Mouse (Mus musculus): ENCODE results near the gene Hist1h1a. TPM values are rescaled to one million over a fixed set of nuclear protein-coding genes. Genes with fewer than 3 reads are reported as not detected.
"Not testable (repeated sequence)": the region's sequence is repeated elsewhere in the genome, so short reads cannot be mapped to it uniquely, and the experiment has no call there.

The Hist1h1a gene
- total RNA-seq (2015; ENCODE audit: low replicate concordance) (666 and 715 TPM in 2 replicates), total RNA-seq (2017; ENCODE audit: low replicate concordance) (4,010 and 6,111 TPM in 2 replicates)

DNA sequence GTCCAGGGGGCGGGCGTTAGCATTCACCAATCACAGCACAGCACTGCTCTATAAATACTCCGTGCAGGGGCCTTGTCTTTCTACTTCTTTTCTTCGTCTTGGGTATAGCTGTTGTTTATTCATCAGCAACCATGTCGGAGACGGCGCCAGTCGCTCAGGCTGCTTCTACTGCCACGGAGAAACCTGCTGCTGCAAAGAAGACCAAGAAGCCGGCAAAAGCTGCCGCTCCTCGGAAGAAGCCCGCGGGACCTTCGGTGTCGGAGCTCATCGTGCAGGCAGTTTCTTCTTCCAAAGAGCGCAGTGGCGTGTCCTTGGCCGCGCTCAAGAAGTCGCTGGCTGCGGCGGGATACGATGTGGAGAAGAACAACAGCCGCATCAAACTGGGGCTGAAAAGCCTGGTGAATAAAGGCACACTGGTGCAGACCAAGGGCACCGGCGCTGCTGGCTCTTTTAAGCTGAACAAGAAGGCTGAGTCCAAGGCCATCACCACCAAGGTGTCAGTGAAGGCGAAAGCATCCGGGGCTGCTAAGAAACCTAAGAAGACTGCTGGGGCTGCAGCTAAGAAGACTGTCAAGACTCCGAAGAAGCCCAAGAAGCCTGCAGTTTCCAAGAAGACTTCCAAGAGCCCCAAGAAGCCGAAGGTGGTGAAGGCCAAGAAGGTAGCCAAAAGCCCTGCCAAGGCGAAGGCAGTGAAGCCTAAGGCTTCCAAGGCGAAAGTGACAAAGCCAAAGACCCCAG, at the start of gene Hist1h1a:
Hist1h1a (plus strand) TSS at position 81 of the 738 bp plus-strand sequence.
- peak; percentile 51 for ATAC-seq (replicated peaks; ENCODE audit: low FRiP score, poor library complexity, severe bottlenecking)

DNA sequence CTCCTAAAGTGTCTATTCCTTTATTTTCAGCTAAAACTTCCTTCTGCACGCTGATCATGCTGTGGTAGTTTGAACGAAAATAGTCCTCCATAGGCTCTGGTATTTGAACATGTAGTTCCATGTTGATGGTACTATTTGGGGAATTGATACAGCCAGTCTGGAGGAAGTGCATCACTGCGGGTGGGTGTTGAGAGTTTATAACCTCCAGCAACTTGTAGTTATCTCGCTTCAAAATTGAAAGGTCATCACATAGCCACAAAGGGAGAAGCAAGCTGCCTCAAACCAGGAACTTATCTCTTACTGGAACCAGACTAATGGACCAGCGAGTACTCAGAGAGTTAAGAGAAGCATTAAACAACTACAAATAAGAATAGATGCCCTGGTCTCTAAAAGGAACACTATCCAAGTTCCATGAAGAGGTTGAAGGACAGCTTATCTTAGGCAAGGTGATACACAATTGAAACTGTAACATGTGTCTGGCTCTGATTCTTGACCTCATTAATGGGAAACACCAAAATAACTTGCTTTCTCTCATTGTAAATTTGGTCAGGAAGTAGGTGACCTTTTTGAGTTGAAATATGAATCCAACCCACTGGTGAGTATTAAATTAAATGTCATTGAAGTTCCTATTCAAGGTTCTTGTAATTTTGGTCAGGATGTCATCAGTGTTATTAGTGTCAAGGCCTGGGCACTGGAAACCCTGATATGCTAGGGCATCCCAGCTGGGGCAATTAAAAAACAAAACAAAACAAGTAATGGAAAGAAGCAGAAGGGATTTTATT, 47.0 kb upstream of the Hist1h1a start:
- no peak for ATAC-seq (replicated peaks; ENCODE audit: low FRiP score, poor library complexity, severe bottlenecking)

DNA sequence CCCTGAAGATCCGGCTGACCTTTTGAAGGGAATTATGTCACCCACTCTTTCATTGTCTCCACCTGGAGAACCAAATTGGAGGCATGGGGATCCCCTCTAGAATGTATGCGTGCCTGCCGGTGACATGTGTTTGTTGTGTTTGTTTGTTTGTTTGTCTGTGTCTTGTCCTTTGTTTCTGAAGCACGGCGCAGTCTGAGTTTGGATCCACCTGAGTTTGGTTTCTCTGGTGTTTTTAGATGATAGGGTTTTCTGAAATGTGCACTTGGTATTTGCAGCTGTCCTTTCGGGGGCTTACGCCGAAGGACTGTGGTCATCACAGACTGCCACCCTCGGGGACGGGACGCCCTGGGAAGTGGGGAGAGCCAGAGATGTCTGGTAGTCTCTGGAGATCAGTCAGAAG, 46.3 kb upstream of the Hist1h1a start:
- ATAC-seq (replicated peaks; ENCODE audit: low FRiP score, poor library complexity, severe bottlenecking), result no peak

DNA sequence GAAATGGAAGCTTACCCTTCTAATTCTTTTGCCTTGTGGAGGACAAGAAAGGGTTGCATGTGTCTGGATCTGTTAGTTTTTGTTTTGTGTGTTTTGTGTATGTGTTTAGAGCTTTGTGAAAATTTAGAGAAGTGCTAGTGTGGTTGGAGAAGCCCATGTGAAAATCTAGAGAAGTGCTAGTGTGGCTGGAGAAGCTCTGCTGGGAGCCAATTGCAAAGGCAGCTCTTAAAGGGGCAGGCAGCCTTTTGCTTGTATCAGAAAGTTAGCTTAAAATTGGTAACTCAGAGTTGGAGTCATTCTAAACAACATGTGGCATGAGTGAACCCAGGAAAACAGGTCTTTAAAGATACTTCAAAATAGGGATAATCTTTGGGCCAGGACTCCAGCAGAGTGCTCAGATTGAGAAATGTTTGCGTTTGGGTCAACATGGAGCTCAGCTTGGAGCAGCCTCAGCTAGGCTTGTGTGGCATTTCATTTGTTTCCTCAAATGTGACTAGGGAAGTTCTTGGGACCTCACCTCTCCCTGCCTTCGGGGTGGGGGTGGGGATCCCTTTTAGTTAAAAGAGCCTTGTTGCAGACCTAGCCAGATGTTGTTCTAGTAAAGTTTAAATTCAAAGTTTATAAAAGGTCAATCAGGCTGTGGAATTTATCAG, 45.7 kb upstream of the Hist1h1a start:
- not testable (repeated sequence) for ATAC-seq (replicated peaks; ENCODE audit: low FRiP score, poor library complexity, severe bottlenecking)

DNA sequence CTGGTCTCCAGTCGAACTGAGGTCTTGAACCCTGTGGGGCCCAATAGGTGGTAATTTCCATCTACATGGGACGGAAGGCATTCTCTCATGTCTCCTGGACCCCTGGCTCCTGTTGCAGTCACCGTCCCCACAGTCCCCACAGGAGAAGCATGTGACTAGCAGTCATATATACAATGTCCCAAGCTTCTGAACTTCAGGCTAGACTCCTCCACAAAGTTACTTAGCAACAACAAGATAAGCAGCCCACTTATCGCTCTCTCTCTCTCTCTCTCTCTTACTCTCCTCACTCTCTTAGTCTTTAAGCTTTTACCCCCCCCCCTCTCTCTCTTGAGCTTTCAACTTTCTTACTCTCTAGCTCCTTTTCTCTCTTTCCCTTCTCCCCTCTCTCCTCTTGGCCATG, 39.2 kb upstream of the Hist1h1a start:
- no peak for ATAC-seq (replicated peaks; ENCODE audit: low FRiP score, poor library complexity, severe bottlenecking)

DNA sequence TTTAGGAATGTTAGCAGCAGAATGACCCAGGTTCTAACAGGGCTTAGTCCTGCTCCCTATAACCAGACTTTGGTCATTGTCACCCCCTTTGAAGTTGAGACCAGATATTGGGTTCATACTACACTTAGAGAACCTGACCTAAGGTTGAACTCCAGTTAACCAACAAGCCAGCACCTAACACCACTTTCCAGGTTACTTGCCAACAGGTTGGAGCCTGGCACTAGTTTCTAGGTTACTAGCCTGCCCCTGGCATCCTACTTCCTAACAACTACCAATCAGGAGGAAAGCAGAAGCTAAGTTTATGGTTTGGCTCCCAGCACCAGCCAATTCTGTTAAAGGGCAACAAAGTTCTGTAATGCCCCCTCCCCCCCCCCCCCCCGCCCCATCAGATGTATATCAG, 38.3 kb upstream of the Hist1h1a start:
- no peak for ATAC-seq (replicated peaks; ENCODE audit: low FRiP score, poor library complexity, severe bottlenecking)

DNA sequence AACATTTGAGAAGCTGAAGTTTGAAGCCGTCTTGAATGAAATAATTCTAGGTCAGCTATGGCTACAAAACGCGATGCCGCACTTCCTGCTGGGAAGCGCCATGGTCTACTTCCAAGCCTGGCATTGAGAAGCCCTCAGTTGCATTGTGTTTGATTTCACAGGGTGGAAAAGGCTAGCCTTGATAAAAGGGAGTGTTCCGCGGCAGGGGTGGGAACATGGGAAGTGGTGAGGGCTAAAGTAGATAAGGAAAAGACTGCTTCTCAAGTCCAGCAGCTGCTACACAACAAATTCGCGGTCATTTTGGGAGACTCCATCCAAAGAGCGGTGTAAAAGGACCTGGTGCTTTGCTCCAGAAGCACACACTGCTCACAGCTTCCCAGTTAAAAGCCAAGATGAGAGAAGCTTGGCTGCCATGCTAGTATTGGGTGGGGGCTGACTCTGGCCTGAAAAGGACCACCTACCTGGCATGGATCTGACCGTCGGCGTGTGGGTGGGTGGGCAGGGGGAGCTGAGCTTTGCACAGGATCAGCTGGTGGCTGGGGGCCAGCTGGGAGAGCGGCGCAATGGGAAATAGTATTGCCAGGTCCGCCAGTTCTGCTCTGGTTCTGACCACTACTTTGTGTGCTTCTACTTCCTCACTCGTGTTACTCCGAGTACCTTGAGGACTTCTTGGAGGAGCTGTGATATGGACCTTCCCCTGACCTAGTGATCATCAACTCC, 34.8 kb upstream of the Hist1h1a start:
- peak; percentile 50 for ATAC-seq (replicated peaks; ENCODE audit: low FRiP score, poor library complexity, severe bottlenecking)

DNA sequence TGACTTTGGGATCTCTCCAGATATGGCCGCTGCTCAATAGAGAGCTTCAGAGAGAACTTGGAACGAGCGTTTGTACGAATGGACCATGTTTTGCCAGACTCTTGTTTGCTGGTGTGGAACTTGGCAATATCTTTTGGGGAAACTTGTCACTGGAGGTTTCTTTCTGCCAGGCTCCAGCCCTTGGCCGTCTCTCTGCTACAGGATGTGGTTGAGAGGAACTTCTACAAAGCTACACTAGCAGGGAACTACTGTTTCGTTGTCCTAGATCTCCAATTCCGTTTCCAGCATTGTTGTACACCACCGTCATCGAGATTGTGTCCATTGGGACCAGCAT, 34.3 kb upstream of the Hist1h1a start:
- ATAC-seq (replicated peaks; ENCODE audit: low FRiP score, poor library complexity, severe bottlenecking), result no peak

DNA sequence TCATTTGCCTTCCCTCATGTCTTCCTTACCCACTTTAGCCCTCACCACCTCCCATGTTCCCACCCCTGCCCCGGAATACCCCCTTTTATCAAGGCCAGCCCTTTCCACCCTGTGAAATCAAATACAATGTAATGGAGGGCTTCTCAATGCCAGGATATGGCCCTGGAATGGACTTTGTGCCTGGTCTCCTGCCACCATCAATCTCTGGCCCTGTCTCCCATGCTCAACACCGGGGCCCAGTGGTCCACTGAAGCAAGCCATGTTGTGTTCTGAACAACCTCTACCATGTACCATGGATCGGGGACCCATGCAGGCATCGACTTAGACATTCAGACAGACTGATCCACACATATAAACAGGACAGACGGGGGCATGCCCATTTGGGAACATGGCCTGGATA, 33.8 kb upstream of the Hist1h1a start:
- ATAC-seq (replicated peaks; ENCODE audit: low FRiP score, poor library complexity, severe bottlenecking), result no peak

DNA sequence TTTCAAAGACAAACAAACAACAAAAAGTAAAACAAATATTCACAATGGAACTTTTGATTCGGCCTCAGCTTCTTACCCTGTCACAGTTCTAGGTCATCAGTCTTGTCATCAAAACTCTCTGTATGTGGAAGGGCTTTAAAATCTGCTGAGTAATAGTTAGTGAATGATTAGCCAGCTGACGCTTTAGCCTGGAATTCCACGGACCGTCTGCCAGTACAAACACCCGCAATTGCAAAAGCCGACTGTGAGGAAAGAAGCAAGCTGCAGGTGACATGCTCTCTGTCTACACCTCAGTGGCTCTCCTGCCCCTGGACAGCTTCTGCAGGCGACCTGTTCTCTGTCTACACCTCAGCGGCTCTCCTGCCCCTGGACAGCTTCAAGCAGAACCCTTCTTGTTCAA, 33.0 kb upstream of the Hist1h1a start:
- ATAC-seq (replicated peaks; ENCODE audit: low FRiP score, poor library complexity, severe bottlenecking), result no peak; the same call in 1 of the 2 replicates

DNA sequence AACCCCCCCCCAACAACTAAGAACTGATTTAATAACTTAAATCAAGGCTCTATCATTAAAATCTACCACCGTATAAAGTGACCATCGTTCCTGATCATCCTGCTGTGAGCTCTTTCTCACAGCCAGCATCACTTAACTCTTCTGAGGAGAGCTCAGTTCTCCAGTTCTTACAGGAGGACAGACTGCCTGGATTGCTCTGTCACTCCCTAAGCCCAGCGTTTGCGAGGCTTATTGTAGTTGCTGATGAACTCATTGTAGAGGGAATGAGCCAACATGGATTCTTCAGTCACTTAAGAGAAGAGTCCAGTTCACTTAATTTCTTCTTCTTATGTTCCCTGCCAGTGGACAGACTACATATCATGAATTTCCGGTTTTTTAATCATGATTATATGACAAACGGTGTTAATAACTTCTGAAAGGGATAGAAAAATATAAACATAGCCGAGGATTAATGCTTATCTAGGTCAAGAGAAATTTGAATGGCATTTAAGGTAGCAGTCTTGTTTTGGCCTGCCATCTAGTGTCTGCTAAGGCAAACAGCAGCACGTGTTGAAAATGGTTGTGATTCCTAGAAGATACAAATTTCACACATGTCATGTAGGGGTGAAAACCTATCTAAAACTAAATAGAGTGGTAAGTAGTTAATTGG, 31.2 kb upstream of the Hist1h1a start:
- peak; percentile 87 for ATAC-seq (replicated peaks; ENCODE audit: low FRiP score, poor library complexity, severe bottlenecking)

DNA sequence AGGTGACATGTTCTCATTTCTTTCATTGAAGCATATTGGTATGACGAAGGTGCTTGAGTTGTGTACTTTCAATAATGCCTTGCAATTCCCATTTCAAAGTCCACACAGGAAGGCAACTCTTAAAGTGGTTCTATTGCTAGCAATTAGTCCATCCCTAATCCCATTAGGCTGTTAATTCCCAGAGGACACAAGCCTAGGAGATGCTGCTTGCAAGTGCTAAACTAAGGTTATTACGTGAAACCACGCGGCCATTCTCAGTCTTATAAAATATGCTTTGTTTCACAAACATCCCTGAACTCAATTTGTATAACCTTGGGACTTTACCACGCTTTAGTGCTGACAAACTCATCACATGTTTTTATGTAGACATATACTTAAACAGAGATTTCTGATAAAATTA, 26.4 kb upstream of the Hist1h1a start:
- no peak for ATAC-seq (replicated peaks; ENCODE audit: low FRiP score, poor library complexity, severe bottlenecking)

DNA sequence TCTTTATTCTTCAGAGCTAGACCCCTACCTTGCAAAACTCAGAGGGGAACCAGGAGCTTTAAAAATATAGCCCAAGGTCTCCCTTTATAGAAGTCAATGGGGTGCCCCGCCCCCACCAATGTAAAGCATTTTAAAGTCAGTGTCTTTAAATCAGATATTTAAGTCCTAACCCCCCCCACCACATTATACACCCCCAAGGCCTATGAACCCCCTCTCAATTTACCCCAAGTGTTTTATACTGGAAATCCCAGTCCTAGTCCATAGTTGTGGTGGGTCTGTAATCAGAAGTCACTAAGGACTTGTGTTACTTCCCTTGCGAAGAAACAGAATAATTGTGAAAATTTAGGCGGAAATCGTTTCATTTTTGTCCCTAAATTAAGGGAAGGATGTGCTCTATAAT, 25.4 kb upstream of the Hist1h1a start:
- ATAC-seq (replicated peaks; ENCODE audit: low FRiP score, poor library complexity, severe bottlenecking), result no peak

DNA sequence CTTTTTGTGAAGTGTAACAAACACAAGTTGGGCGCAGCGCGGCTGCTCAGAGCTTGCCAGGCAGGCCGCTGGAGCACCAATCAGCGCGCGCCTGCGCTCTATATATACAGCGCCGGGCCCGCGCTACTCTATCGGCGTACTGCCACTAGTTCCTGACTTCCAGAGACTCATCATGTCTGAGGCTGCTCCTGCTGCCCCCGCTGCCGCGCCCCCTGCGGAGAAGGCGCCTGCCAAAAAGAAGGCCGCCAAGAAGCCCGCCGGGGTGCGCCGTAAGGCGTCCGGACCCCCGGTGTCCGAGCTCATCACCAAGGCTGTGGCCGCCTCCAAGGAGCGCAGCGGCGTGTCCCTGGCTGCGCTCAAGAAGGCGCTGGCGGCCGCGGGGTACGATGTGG, 24.8 kb upstream of the Hist1h1a start, which contains the start of gene Hist1h1c:
Hist1h1c (plus strand) TSS at position 132 of the 392 bp plus-strand sequence.
- ATAC-seq (replicated peaks; ENCODE audit: low FRiP score, poor library complexity, severe bottlenecking), result peak; percentile 63

DNA sequence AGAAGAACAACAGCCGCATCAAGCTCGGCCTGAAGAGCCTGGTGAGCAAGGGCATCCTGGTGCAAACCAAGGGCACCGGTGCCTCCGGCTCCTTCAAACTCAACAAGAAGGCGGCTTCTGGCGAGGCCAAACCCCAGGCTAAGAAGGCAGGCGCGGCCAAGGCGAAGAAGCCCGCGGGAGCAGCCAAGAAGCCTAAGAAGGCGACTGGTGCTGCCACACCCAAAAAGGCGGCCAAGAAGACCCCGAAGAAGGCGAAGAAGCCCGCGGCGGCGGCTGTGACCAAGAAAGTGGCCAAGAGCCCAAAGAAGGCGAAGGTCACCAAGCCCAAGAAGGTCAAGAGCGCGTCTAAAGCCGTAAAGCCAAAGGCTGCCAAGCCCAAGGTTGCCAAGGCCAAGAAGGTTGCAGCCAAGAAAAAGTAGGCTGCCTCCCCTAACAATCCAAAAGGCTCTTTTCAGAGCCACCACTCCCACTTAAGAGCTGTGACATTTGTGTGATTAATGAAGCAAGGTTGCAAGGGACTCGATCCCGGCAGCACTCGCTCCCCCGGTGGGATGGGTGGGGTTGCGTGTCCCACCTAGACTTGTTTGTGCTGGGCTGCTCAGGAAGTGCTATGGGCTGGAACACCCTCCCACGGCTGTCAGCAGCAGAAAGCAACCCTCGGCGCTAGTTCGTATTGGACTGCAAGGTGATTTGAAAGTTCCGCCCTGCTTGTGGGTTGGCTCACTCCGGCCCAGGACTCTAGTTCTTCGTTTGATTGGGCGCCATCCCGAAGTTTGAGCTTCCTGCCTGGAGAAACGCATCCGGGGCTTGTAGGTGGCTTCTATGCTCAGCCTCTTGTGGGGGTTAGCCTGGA, 24.2 kb upstream of the Hist1h1a start:
- peak; percentile 71 for ATAC-seq (replicated peaks; ENCODE audit: low FRiP score, poor library complexity, severe bottlenecking)

DNA sequence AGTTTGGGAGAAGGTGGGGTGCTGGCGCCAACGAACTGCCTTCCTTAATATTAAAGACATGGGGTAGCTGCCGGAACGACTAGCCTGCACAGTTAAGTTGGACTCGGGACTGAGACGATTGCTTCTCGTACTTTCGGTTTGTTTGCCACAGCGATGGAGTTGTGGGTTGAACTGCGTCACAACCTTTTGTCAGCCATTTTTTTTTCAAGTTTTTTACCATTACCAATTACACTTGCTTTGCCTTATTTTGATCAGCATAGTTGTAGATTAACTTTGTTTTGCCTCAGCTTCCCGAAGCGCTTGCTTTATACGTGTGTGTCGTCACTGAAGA, 23.6 kb upstream of the Hist1h1a start:
- no peak for ATAC-seq (replicated peaks; ENCODE audit: low FRiP score, poor library complexity, severe bottlenecking)

DNA sequence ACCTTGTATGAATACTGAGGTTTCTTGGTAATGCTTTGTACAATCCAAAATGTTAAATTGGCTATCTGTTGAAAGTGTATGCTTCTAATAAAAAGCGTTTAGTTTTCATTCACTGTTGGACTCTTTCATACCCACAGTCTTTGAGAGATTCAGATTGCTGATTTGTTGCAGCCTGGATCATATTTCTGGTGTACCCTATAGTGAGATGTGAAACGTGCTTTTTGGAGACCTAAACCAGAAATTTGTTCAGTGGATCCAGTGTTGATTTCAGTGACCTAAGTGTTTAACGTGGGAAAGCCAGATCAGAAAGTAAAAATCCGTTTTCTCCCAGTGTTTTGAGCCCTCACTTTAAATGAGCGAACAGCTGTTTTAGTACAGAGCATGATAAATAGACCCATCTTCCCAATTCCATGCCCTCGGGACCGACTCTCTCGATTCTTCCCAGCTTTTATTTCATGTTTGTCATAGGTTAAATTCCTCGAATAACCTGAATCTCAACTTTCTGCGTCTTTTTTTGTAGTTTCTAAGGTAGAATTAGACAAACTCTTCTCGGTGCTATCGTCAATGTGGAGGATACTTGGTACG, 23.1 kb upstream of the Hist1h1a start:
- no peak for ATAC-seq (replicated peaks; ENCODE audit: low FRiP score, poor library complexity, severe bottlenecking)

DNA sequence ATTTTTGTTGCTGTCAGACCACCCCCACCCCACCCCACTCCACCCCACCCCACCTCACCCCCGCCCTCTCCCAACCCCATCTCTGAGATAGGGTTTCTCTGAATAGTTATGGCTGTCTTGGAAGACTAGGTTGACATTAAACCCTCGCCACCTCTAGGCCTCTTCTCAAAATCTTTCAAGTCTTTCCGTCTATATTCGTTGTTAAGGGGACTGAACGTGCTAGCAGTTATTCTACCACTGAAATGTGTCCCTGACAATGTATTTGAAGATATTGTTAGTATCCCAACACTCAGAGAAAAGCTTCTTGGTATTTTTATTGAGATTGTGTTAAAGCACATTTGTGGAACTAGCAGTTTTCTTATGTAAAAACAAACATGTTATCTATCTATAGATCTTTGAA, 22.6 kb upstream of the Hist1h1a start:
- no peak for ATAC-seq (replicated peaks; ENCODE audit: low FRiP score, poor library complexity, severe bottlenecking)

DNA sequence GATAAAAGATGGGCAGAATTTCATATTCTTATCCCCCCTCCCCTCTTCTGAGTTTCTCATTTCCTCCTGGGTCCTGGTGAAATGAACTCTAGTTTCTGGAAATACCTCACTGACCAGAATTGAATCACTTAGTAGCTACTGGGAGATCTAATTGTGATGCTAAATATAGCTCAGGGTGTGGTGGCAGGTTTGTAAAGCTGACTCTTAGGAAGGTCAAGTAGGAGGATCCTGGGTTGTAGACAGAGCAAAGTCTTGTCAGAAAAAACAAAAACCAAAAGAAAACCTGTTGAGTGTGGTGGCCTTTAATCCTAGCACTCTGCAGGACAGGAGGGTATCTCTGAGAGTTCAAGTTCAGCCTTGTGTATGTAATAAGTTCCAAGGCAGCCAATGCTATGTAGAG, 21.5 kb upstream of the Hist1h1a start:
- no peak for ATAC-seq (replicated peaks; ENCODE audit: low FRiP score, poor library complexity, severe bottlenecking)
